Mouse (Mus musculus) bone marrow, adult 2 months (tissue): Measurements from ENCODE around the gene Arntl2.

Experiments
- CTCF ChIP-seq: fragments of 200-500 bp; IDR thresholded peaks from 2 replicates; pipeline ENCODE4 v1.5.1; 2011; ENCODE audit warnings: low read length, control low read depth; ENCODE audit not compliant: control insufficient read depth, insufficient read depth
- POLR2A ChIP-seq: fragments of 200-500 bp; IDR thresholded peaks from 2 replicates; pipeline ENCODE4 v1.6.1; 2011; ENCODE audit warnings: low read depth, mild to moderate bottlenecking, control low read depth, low read length, borderline replicate concordance; ENCODE audit not compliant: control insufficient read depth

GRCm38 (mm10) chr6:146795924-146796545 lies at the start of gene Arntl2:
- TF ChIP-seq CTCF, result no peak
- TF ChIP-seq POLR2A, result no peak
